In genomic region chr4:133626221-133626620, GRCm38 (mm10) we compare ENCODE assay signal across 9 mouse cellular contexts. TPM values are rescaled to one million over a fixed set of nuclear protein-coding genes. Genes with fewer than 3 reads are reported as not detected.
A peak's percentile ranks its signal among the peaks of the same experiment; 100 is the strongest.
DNase-seq lines count a peak whose midpoint lies in the region; ATAC-seq and TF ChIP-seq lines count a peak whose summit lies in the region.
"Had no signal": no experiment of that assay in that cellular context is flagged by ENCODE, and none has a peak within 500 bp of the region (broad histone marks: within the 10 kb centered on the region; RNA-seq: fewer than 3 reads in every experiment).

No protein-coding gene starts in this region.

- WGBS in hindbrain, embryonic 12.5 days = 35% methylated on average over 5 of the region's 5 CpGs
- 34% methylated on average over 5 of the region's 5 CpGs for WGBS in hindbrain, embryonic 13.5 days
- WGBS in midbrain, embryonic 11.5 days = 45% methylated on average over 5 of the region's 5 CpGs
- WGBS in midbrain, postnatal 0 days = 38% methylated on average over 5 of the region's 5 CpGs
- WGBS in embryonic facial prominence, embryonic 10.5 days = 43% methylated on average over 5 of the region's 5 CpGs
- 43% methylated on average over 5 of the region's 5 CpGs for WGBS in liver, embryonic 15.5 days (ENCODE audit: insufficient replicate concordance)

- peaks cover 5% of the 10 kb centered on the region for H3K4me1 ChIP-seq in hindbrain, embryonic 12.5 days
- H3K4me1 ChIP-seq in hindbrain, embryonic 13.5 days (replicated peaks) = peaks cover 20% of the 10 kb centered on the region
- no peaks in the 10 kb centered on the region for H3K4me1 ChIP-seq in midbrain, embryonic 11.5 days (ENCODE audit: control insufficient read depth, insufficient read depth, low read length)
- H3K4me1 ChIP-seq in midbrain, postnatal 0 days (ENCODE audit: insufficient read depth, low read length) = peaks cover 3% of the 10 kb centered on the region
- H3K4me1 ChIP-seq in embryonic facial prominence, embryonic 10.5 days = peaks cover 30% of the 10 kb centered on the region
- H3K4me1 ChIP-seq in liver, embryonic 15.5 days (replicated peaks) = peaks cover 51% of the 10 kb centered on the region

- no peak overlapping the region for H3K4me2 ChIP-seq in hindbrain, embryonic 12.5 days (replicated peaks)
- H3K4me2 ChIP-seq in hindbrain, embryonic 13.5 days = no peak overlapping the region
- no peak overlapping the region for H3K4me2 ChIP-seq in midbrain, embryonic 11.5 days
- no peak overlapping the region for H3K4me2 ChIP-seq in midbrain, postnatal 0 days (ENCODE audit: low read depth, low read length, poor library complexity, severe bottlenecking)
- peak overlapping the region; percentile 21; the same call in 1 of the 2 replicates for H3K4me2 ChIP-seq in liver, embryonic 15.5 days

- peak overlapping the region; percentile 35; the same call in 1 of the 2 replicates for H3K9ac ChIP-seq in hindbrain, embryonic 12.5 days
- H3K9ac ChIP-seq in hindbrain, embryonic 13.5 days = no peak overlapping the region; the same call in 1 of the 2 replicates
- H3K9ac ChIP-seq in midbrain, embryonic 11.5 days (ENCODE audit: low read length) = no peak overlapping the region
- no peak overlapping the region for H3K9ac ChIP-seq in midbrain, postnatal 0 days (replicated peaks; ENCODE audit: low read length, poor library complexity, severe bottlenecking)
- no peak overlapping the region for H3K9ac ChIP-seq in liver, embryonic 15.5 days

- TF ChIP-seq CTCF in midbrain, postnatal 0 days (IDR thresholded peaks at IDR 0.05) = no peak

- H3K27ac ChIP-seq in hindbrain, embryonic 12.5 days = 0 out of 2 replicates have a peak overlapping the region, but pooled peaks have one; percentile 8
- no peak overlapping the region for H3K27ac ChIP-seq in hindbrain, embryonic 13.5 days
- no peak overlapping the region for H3K27ac ChIP-seq in midbrain, embryonic 11.5 days (ENCODE audit: low read depth, low read length)
- no peak overlapping the region for H3K27ac ChIP-seq in midbrain, postnatal 0 days (ENCODE audit: low read depth, low read length)
- 0 out of 2 replicates have a peak overlapping the region, but pooled peaks have one; percentile 48 for H3K27ac ChIP-seq in embryonic facial prominence, embryonic 10.5 days (replicated peaks)
- peak overlapping the region; percentile 46 for H3K27ac ChIP-seq in liver, embryonic 15.5 days (replicated peaks)

- ATAC-seq in hindbrain, embryonic 12.5 days (ENCODE audit: low FRiP score) = no peak
- ATAC-seq in hindbrain, embryonic 13.5 days (ENCODE audit: low FRiP score) = no peak
- ATAC-seq in midbrain, embryonic 11.5 days (ENCODE audit: low FRiP score) = no peak
- ATAC-seq in midbrain, postnatal 0 days (ENCODE audit: low FRiP score) = no peak
- ATAC-seq in liver, embryonic 15.5 days (ENCODE audit: insufficient read depth) = no peak

- H3K27me3 ChIP-seq in hindbrain, embryonic 12.5 days = no peaks in the 10 kb centered on the region
- no peaks in the 10 kb centered on the region for H3K27me3 ChIP-seq in hindbrain, embryonic 13.5 days
- no peaks in the 10 kb centered on the region for H3K27me3 ChIP-seq in midbrain, embryonic 11.5 days (ENCODE audit: control insufficient read depth, insufficient read depth, low read length)
- no peaks in the 10 kb centered on the region for H3K27me3 ChIP-seq in midbrain, postnatal 0 days (ENCODE audit: insufficient read depth, low read length)
- no peaks in the 10 kb centered on the region for H3K27me3 ChIP-seq in embryonic facial prominence, embryonic 10.5 days (replicated peaks; ENCODE audit: low read depth, poor library complexity, severe bottlenecking)
- no peaks in the 10 kb centered on the region for H3K27me3 ChIP-seq in liver, embryonic 15.5 days
- H3K27me3 ChIP-seq: Patski had no signal

- peak; percentile 53 for DNase-seq in midbrain, embryonic 11.5 days (ENCODE audit: low spot score, missing footprints)
- no peak for DNase-seq in midbrain, postnatal 0 days (ENCODE audit: low spot score)
- no peak for DNase-seq in embryonic facial prominence, embryonic 10.5 days (ENCODE audit: low spot score)
- DNase-seq in adrenal gland, postnatal 25 days = no peak
- DNase-seq in cerebellum, postnatal 10 days = no peak

- H3K9me3 ChIP-seq in hindbrain, embryonic 12.5 days (replicated peaks) = no peaks in the 10 kb centered on the region
- no peaks in the 10 kb centered on the region for H3K9me3 ChIP-seq in hindbrain, embryonic 13.5 days
- H3K9me3 ChIP-seq in midbrain, embryonic 11.5 days (ENCODE audit: control insufficient read depth, low read length) = no peaks in the 10 kb centered on the region
- no peaks in the 10 kb centered on the region for H3K9me3 ChIP-seq in midbrain, postnatal 0 days (ENCODE audit: low read length)
- H3K9me3 ChIP-seq in embryonic facial prominence, embryonic 10.5 days = no peaks in the 10 kb centered on the region
- H3K9me3 ChIP-seq in liver, embryonic 15.5 days (replicated peaks) = no peaks in the 10 kb centered on the region

- peaks cover 33% of the 10 kb centered on the region for H3K36me3 ChIP-seq in hindbrain, embryonic 12.5 days
- peaks cover 46% of the 10 kb centered on the region for H3K36me3 ChIP-seq in hindbrain, embryonic 13.5 days
- H3K36me3 ChIP-seq in midbrain, embryonic 11.5 days (ENCODE audit: control insufficient read depth, insufficient read depth, low read length) = peaks cover 6% of the 10 kb centered on the region
- peaks cover 29% of the 10 kb centered on the region for H3K36me3 ChIP-seq in midbrain, postnatal 0 days (ENCODE audit: insufficient read depth, low read length)
- peaks cover 59% of the 10 kb centered on the region for H3K36me3 ChIP-seq in embryonic facial prominence, embryonic 10.5 days (replicated peaks)
- H3K36me3 ChIP-seq in liver, embryonic 15.5 days (replicated peaks) = peaks cover 13% of the 10 kb centered on the region; the same call in 1 of the 2 replicates

- H3K4me3 ChIP-seq in hindbrain, embryonic 12.5 days = no peak overlapping the region
- H3K4me3 ChIP-seq in hindbrain, embryonic 13.5 days = no peak overlapping the region
- no peak overlapping the region for H3K4me3 ChIP-seq in midbrain, embryonic 11.5 days (ENCODE audit: low read depth, low read length)
- H3K4me3 ChIP-seq in midbrain, postnatal 0 days (ENCODE audit: low read depth, low read length) = no peak overlapping the region
- H3K4me3 ChIP-seq in embryonic facial prominence, embryonic 10.5 days = no peak overlapping the region
- no peak overlapping the region for H3K4me3 ChIP-seq in liver, embryonic 15.5 days (replicated peaks)

RNA-seq across cellular contexts. Expression of gene Zdhhc18, which starts 23.7 kb away (rescaled TPM):
- 4.1 and 6.4 TPM in 2 replicates for polyA plus RNA-seq in hindbrain, embryonic 12.5 days (2016; fragmentation: Nextera tagmentation; extraction: Ambion mirVana)
- 3.4 and 4.4 TPM in 2 replicates for polyA plus RNA-seq in hindbrain, embryonic 13.5 days (2015; fragmentation: Nextera tagmentation; extraction: Ambion mirVana)
- 1.8 and 3.5 TPM in 2 replicates for polyA plus RNA-seq in midbrain, embryonic 11.5 days (2014; fragmentation: Nextera tagmentation; extraction: Ambion mirVana)
- total RNA-seq in midbrain, postnatal 0 days (2014; rRNA removed) = 19.2 and 26.7 TPM in 2 replicates
- polyA plus RNA-seq in midbrain, postnatal 0 days (2015; fragmentation: Nextera tagmentation; extraction: Ambion mirVana) = 5.9 and 7.3 TPM in 2 replicates
- polyA plus RNA-seq in embryonic facial prominence, embryonic 10.5 days (2016; fragmentation: Nextera tagmentation; extraction: Ambion mirVana) = 2.3 and 3.0 TPM in 2 replicates
- polyA plus RNA-seq in liver, embryonic 15.5 days (2015; fragmentation: Nextera tagmentation; extraction: Ambion mirVana) = 1.2 and 1.9 TPM in 2 replicates
- 20.9 and 23.0 TPM in 2 replicates for total RNA-seq in adrenal gland, postnatal 25 days (2021)

RNA-seq across cellular contexts. Expression of gene Sfn, which starts 24.3 kb away (rescaled TPM):
- 12.6 and 13.6 TPM in 2 replicates for polyA plus RNA-seq in hindbrain, embryonic 12.5 days (2016; fragmentation: Nextera tagmentation; extraction: Ambion mirVana)
- polyA plus RNA-seq in hindbrain, embryonic 13.5 days (2015; fragmentation: Nextera tagmentation; extraction: Ambion mirVana) = 2.8 and 4.1 TPM in 2 replicates
- 6.0 and 7.8 TPM in 2 replicates for polyA plus RNA-seq in midbrain, embryonic 11.5 days (2014; fragmentation: Nextera tagmentation; extraction: Ambion mirVana)
- total RNA-seq in midbrain, postnatal 0 days (2014; rRNA removed) = 2.0 and 3.6 TPM in 2 replicates
- 0.67 and 0.86 TPM in 2 replicates for polyA plus RNA-seq in midbrain, postnatal 0 days (2015; fragmentation: Nextera tagmentation; extraction: Ambion mirVana)
- 27.6 and 35.7 TPM in 2 replicates for polyA plus RNA-seq in embryonic facial prominence, embryonic 10.5 days (2016; fragmentation: Nextera tagmentation; extraction: Ambion mirVana)
- polyA plus RNA-seq in liver, embryonic 15.5 days (2015; fragmentation: Nextera tagmentation; extraction: Ambion mirVana) = 0.47 and 0.69 TPM in 2 replicates
- total RNA-seq in adrenal gland, postnatal 25 days (2021) = 1.3 and 1.7 TPM in 2 replicates

RNA-seq across cellular contexts. Expression of gene Gpn2, which starts 42.1 kb away (rescaled TPM):
- polyA plus RNA-seq in hindbrain, embryonic 12.5 days (2016; fragmentation: Nextera tagmentation; extraction: Ambion mirVana) = 21.9 and 22.2 TPM in 2 replicates
- polyA plus RNA-seq in hindbrain, embryonic 13.5 days (2015; fragmentation: Nextera tagmentation; extraction: Ambion mirVana) = 17.7 and 22.2 TPM in 2 replicates
- polyA plus RNA-seq in midbrain, embryonic 11.5 days (2014; fragmentation: Nextera tagmentation; extraction: Ambion mirVana) = 24.2 and 28.6 TPM in 2 replicates
- 22.7 and 23.6 TPM in 2 replicates for total RNA-seq in midbrain, postnatal 0 days (2014; rRNA removed)
- polyA plus RNA-seq in midbrain, postnatal 0 days (2015; fragmentation: Nextera tagmentation; extraction: Ambion mirVana) = 16.2 and 16.7 TPM in 2 replicates
- 29.4 and 30.9 TPM in 2 replicates for polyA plus RNA-seq in embryonic facial prominence, embryonic 10.5 days (2016; fragmentation: Nextera tagmentation; extraction: Ambion mirVana)
- polyA plus RNA-seq in liver, embryonic 15.5 days (2015; fragmentation: Nextera tagmentation; extraction: Ambion mirVana) = 8.6 and 10.8 TPM in 2 replicates
- total RNA-seq in adrenal gland, postnatal 25 days (2021) = 15.8 and 16.1 TPM in 2 replicates

RNA-seq across cellular contexts. Expression of gene Pigv, which starts 46.2 kb away (rescaled TPM):
- 16.6 and 18.6 TPM in 2 replicates for polyA plus RNA-seq in hindbrain, embryonic 12.5 days (2016; fragmentation: Nextera tagmentation; extraction: Ambion mirVana)
- polyA plus RNA-seq in hindbrain, embryonic 13.5 days (2015; fragmentation: Nextera tagmentation; extraction: Ambion mirVana) = 13.4 and 14.1 TPM in 2 replicates
- 9.6 and 12.4 TPM in 2 replicates for polyA plus RNA-seq in midbrain, embryonic 11.5 days (2014; fragmentation: Nextera tagmentation; extraction: Ambion mirVana)
- 8.9 and 15.9 TPM in 2 replicates for total RNA-seq in midbrain, postnatal 0 days (2014; rRNA removed)
- 13.5 and 14.8 TPM in 2 replicates for polyA plus RNA-seq in midbrain, postnatal 0 days (2015; fragmentation: Nextera tagmentation; extraction: Ambion mirVana)
- polyA plus RNA-seq in embryonic facial prominence, embryonic 10.5 days (2016; fragmentation: Nextera tagmentation; extraction: Ambion mirVana) = 14.8 TPM in 2 replicates
- polyA plus RNA-seq in liver, embryonic 15.5 days (2015; fragmentation: Nextera tagmentation; extraction: Ambion mirVana) = 5.5 and 6.3 TPM in 2 replicates
- total RNA-seq in adrenal gland, postnatal 25 days (2021) = 17.1 and 24.6 TPM in 2 replicates

RNA-seq across cellular contexts. Expression of gene Gpatch3, which starts 51.7 kb away (rescaled TPM):
- polyA plus RNA-seq in hindbrain, embryonic 12.5 days (2016; fragmentation: Nextera tagmentation; extraction: Ambion mirVana) = 10.9 and 12.8 TPM in 2 replicates
- polyA plus RNA-seq in hindbrain, embryonic 13.5 days (2015; fragmentation: Nextera tagmentation; extraction: Ambion mirVana) = 6.7 and 8.3 TPM in 2 replicates
- 6.8 and 7.8 TPM in 2 replicates for polyA plus RNA-seq in midbrain, embryonic 11.5 days (2014; fragmentation: Nextera tagmentation; extraction: Ambion mirVana)
- 8.7 and 10.3 TPM in 2 replicates for total RNA-seq in midbrain, postnatal 0 days (2014; rRNA removed)
- polyA plus RNA-seq in midbrain, postnatal 0 days (2015; fragmentation: Nextera tagmentation; extraction: Ambion mirVana) = 5.6 and 6.3 TPM in 2 replicates
- polyA plus RNA-seq in embryonic facial prominence, embryonic 10.5 days (2016; fragmentation: Nextera tagmentation; extraction: Ambion mirVana) = 10.7 and 12.2 TPM in 2 replicates
- polyA plus RNA-seq in liver, embryonic 15.5 days (2015; fragmentation: Nextera tagmentation; extraction: Ambion mirVana) = 3.8 and 4.9 TPM in 2 replicates
- total RNA-seq in adrenal gland, postnatal 25 days (2021) = 5.9 and 8.3 TPM in 2 replicates

Comparison
In these comparisons a context has a peak if more than half of its experiments do, and no peak if none do; other contexts are left out.
1. H3K27ac ChIP-seq: peak in hindbrain, embryonic 12.5 days (single experiment), embryonic facial prominence, embryonic 10.5 days (single experiment) and liver, embryonic 15.5 days (single experiment); none in hindbrain, embryonic 13.5 days (single experiment), midbrain, embryonic 11.5 days (single experiment) and midbrain, postnatal 0 days (single experiment).